Mouse (Mus musculus) frontal cortex, adult (tissue): ENCODE data around the gene Erbb2.

Experiments
- ATAC-seq: cut with Nextera tagmentation; 2 replicates; pipeline ENCODE4 v1.9.2; 2017; ENCODE audit warnings: mild to moderate bottlenecking, moderate library complexity, mixed read lengths; ENCODE audit not compliant: low TSS enrichment

Erbb2 gene

GRCm38 (mm10) chr11:98385638-98386585 lies 26.4 kb upstream of the Erbb2 start, which contains the start of gene Pnmt:
Pnmt (plus strand) TSS chr11:98386450.
- no peak for ATAC-seq

GRCm38 (mm10) chr11:98386596-98386995 lies 25.7 kb upstream of the Erbb2 start:
- no peak for ATAC-seq

- no peak for ATAC-seq
Measured at GRCm38 (mm10) chr11:98387056-98387577, 25.2 kb upstream of the Erbb2 start.

- no peak for ATAC-seq
Measured at GRCm38 (mm10) chr11:98388282-98388681, 24.0 kb upstream of the Erbb2 start.

GRCm38 (mm10) chr11:98389221-98389780 lies 23.0 kb upstream of the Erbb2 start:
- ATAC-seq, result peak; percentile 56; the same call in 1 of the 2 replicates

GRCm38 (mm10) chr11:98390141-98390540 lies 22.1 kb upstream of the Erbb2 start:
- ATAC-seq, result no peak

GRCm38 (mm10) chr11:98392034-98392433 lies 20.2 kb upstream of the Erbb2 start:
- no peak for ATAC-seq

- ATAC-seq, result no peak
Measured at GRCm38 (mm10) chr11:98392645-98393044, 19.6 kb upstream of the Erbb2 start.

- no peak for ATAC-seq
Measured at GRCm38 (mm10) chr11:98393317-98393716, 19.0 kb upstream of the Erbb2 start.

- ATAC-seq, result no peak
Measured at GRCm38 (mm10) chr11:98394301-98394700, 18.0 kb upstream of the Erbb2 start.

GRCm38 (mm10) chr11:98395041-98395440 lies 17.2 kb upstream of the Erbb2 start:
- ATAC-seq, result no peak

- ATAC-seq, result no peak
Measured at GRCm38 (mm10) chr11:98397946-98398345, 14.3 kb upstream of the Erbb2 start.

GRCm38 (mm10) chr11:98400161-98400726 lies 12.0 kb upstream of the Erbb2 start, which contains the start of gene Pgap3:
Pgap3 (minus strand) TSS chr11:98400490.
- ATAC-seq, result peak; percentile 90

- no peak for ATAC-seq
Measured at GRCm38 (mm10) chr11:98400816-98401215, 11.5 kb upstream of the Erbb2 start.

GRCm38 (mm10) chr11:98406621-98407020 lies 5.6 kb upstream of the Erbb2 start:
- ATAC-seq, result no peak

GRCm38 (mm10) chr11:98408872-98409271 lies 3.4 kb upstream of the Erbb2 start:
- ATAC-seq, result no peak

- ATAC-seq, result no peak
Measured at GRCm38 (mm10) chr11:98409341-98409822, 2.9 kb upstream of the Erbb2 start.

GRCm38 (mm10) chr11:98412797-98413301 lies 579 bp downstream of the Erbb2 start:
- ATAC-seq, result no peak

- no peak for ATAC-seq
Measured at GRCm38 (mm10) chr11:98413731-98414130, 1.5 kb downstream of the Erbb2 start.

GRCm38 (mm10) chr11:98414162-98414561 lies 1.9 kb downstream of the Erbb2 start:
- ATAC-seq, result no peak

- no peak for ATAC-seq
Measured at GRCm38 (mm10) chr11:98417074-98417473, 4.8 kb downstream of the Erbb2 start.

- ATAC-seq, result no peak
Measured at GRCm38 (mm10) chr11:98418273-98418672, 6.0 kb downstream of the Erbb2 start.
